Mouse (Mus musculus): ENCODE data around the gene Acot8.

DNA sequence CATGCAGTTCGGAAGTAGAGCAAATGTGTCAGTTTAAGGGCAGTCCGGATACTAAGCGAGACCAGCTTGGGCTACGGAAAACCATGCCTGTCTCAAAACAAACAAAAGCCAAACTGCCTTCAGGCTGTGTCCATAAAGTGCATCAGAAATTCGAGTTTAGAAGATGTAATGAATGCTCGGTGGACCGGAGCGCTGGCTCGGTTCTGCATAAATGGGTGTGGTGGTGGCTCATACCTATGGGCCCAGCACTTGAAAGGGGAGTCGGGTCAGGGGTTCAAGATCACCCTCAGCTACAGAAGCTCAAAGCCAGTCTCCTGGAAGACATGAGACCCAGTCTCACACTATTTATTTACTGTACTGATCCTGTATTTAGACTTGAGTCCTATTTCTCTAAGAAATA is 16.9 kb downstream of the Acot8 start:
- no peak for TF ChIP-seq CTCF (IDR thresholded peaks at IDR 0.05)
- no peak for TF ChIP-seq EP300 (IDR thresholded peaks at IDR 0.05)

All from lung, postnatal 0 days (tissue).